Mouse (Mus musculus) liver, embryonic 13.5 days (tissue): Measurements from ENCODE around the gene Scnn1g. TPM values are rescaled to one million over a fixed set of nuclear protein-coding genes. Genes with fewer than 3 reads are reported as not detected.

Experiments used
- polyA plus RNA-seq: library from polyadenylated mRNA; unstranded; fragments of >200 nt; fragmentation: Nextera tagmentation; extraction: Ambion mirVana; gene quantifications from 2 replicates; pipeline ENCODE4 v1.2.1, GENCODE M21; 2015

Scnn1g gene
- polyA plus RNA-seq, 1 experiment from 2014 or later = not detected

Other genes starting within 250 kb of the Scnn1g start
- gene Usp31, start 27.2 kb upstream of the Scnn1g start, polyA plus RNA-seq = 1.1 TPM in 2 replicates
- gene Scnn1b, start 130.6 kb downstream of the Scnn1g start, polyA plus RNA-seq = not detected in 2 replicates
- gene Cog7, start 247.2 kb downstream of the Scnn1g start, polyA plus RNA-seq = 11.1 and 11.4 TPM in 2 replicates